Mouse (Mus musculus): ENCODE data around the gene Naa35. TPM values are rescaled to one million over a fixed set of nuclear protein-coding genes. Genes with fewer than 3 reads are reported as not detected.
"Not testable (repeated sequence)": the region's sequence is repeated elsewhere in the genome, so short reads cannot be mapped to it uniquely, and the experiment has no call there.

Gene Naa35
- polyA plus RNA-seq, 1 experiment from 2014 or later, result 79.6 TPM

DNA sequence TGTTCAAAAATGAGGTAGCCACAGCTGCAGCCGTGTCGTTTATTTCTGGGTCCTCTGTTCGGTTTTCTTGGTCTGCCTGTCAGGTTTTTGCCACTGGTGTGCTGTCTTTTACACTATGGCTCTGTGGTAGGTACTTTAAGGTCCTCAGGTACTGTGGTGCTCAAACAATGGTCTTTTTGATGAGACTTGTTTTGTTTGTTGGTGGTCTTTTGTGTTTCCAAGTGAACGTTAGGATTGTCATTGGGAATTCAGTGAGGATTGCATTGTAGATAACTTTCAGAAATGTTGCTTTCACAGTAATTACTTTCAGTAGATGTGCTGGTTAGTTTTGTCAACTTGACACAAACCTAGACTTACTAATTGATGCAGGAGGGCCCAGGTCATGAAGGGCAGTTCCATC is 4.6 kb downstream of the Naa35 start:
- no peak for DNase-seq (ENCODE audit: low spot score)
- Histone ChIP-seq H3K4me1 (replicated peaks; ENCODE audit: control insufficient read depth, insufficient read depth, low read length) (0 out of 2 replicates have a peak, but pooled peaks cover 13% of the 10 kb centered on the region), H3K9ac (ENCODE audit: low read length) (no peak overlapping the region), H3K9me3 (ENCODE audit: control insufficient read depth, low read length) (no peaks in the 10 kb centered on the region), H3K36me3 (ENCODE audit: control insufficient read depth, insufficient read depth, low read length) (peaks cover 68% of the 10 kb centered on the region), H3K4me3 (ENCODE audit: low read depth, low read length) (no peak overlapping the region), H3K27me3 (replicated peaks; ENCODE audit: control insufficient read depth, insufficient read depth, low read length) (no peaks in the 10 kb centered on the region), H3K4me2 (ENCODE audit: low read length) (no peak overlapping the region), H3K27ac (ENCODE audit: low read depth) (no peak overlapping the region)
- ATAC-seq (replicated peaks; ENCODE audit: low FRiP score, low TSS enrichment, low read depth), result no peak
- 85% methylated on average over 4 of the region's 4 CpGs for WGBS

DNA sequence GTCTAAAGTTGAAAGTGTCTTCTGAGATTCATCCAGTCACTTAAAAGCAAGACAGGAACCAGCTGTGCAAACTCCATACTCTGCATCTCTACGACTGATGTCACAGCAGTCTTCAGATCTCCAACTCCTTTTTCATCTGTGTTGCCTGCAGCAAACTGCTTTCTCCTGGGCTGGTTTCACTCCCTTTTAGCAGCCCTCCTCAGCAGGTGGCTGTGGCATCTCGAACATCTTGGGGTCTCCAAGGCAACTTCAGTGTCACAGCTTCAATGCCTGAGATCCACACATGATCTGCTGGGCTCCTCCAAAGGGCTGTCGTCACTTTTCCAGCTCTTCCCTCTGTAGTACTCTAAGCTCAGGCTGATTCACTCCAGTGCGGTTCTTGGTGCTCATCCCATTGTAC is 5.6 kb downstream of the Naa35 start:
- no peak overlapping the region for H3K9ac ChIP-seq (ENCODE audit: low read length)
- ATAC-seq (replicated peaks; ENCODE audit: low FRiP score, low TSS enrichment, low read depth) (no peak), DNase-seq (ENCODE audit: low spot score) (no peak)
- no peaks in the 10 kb centered on the region for H3K27me3 ChIP-seq (replicated peaks; ENCODE audit: control insufficient read depth, insufficient read depth, low read length)
- peaks cover 74% of the 10 kb centered on the region for H3K36me3 ChIP-seq (ENCODE audit: control insufficient read depth, insufficient read depth, low read length)
- 0 out of 2 replicates have a peak, but pooled peaks cover 13% of the 10 kb centered on the region for H3K4me1 ChIP-seq (replicated peaks; ENCODE audit: control insufficient read depth, insufficient read depth, low read length)
- WGBS, result 88% methylated on average over 4 of the region's 4 CpGs
- H3K4me2 ChIP-seq (ENCODE audit: low read length), result no peak overlapping the region
- H3K4me3 ChIP-seq (ENCODE audit: low read depth, low read length), result no peak overlapping the region
- H3K27ac ChIP-seq (ENCODE audit: low read depth), result no peak overlapping the region
- no peaks in the 10 kb centered on the region for H3K9me3 ChIP-seq (ENCODE audit: control insufficient read depth, low read length)

DNA sequence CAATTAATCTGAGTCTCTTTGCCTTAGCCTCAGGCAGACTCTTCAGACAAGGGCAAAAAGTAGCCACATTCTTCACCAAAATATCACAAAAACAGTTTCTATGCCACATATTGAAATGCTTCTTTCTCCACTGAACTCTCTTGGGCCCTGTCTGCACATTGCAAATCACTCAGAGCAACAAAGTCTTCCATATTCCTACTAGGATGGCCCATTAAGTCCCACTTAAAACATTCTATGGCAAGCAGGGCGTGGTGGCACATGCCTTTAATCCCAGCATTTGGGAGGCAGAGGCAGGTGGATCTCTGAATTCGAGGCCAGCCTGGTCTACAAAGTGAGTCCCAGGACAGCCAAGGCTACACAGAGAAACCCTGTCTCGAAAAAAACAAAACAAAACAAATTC is 7.0 kb downstream of the Naa35 start:
- WGBS, result 91% methylated on average over 3 of the region's 3 CpGs
- H3K4me1 ChIP-seq (replicated peaks; ENCODE audit: control insufficient read depth, insufficient read depth, low read length); H3K27ac ChIP-seq (ENCODE audit: low read depth); H3K9ac ChIP-seq (ENCODE audit: low read length); H3K9me3 ChIP-seq (ENCODE audit: control insufficient read depth, low read length); H3K4me2 ChIP-seq (ENCODE audit: low read length); H3K4me3 ChIP-seq (ENCODE audit: low read depth, low read length); DNase-seq (ENCODE audit: low spot score); H3K27me3 ChIP-seq (replicated peaks; ENCODE audit: control insufficient read depth, insufficient read depth, low read length); ATAC-seq (replicated peaks; ENCODE audit: low FRiP score, low TSS enrichment, low read depth): not testable (repeated sequence)
- H3K36me3 ChIP-seq (ENCODE audit: control insufficient read depth, insufficient read depth, low read length), result peaks cover 88% of the 10 kb centered on the region

DNA sequence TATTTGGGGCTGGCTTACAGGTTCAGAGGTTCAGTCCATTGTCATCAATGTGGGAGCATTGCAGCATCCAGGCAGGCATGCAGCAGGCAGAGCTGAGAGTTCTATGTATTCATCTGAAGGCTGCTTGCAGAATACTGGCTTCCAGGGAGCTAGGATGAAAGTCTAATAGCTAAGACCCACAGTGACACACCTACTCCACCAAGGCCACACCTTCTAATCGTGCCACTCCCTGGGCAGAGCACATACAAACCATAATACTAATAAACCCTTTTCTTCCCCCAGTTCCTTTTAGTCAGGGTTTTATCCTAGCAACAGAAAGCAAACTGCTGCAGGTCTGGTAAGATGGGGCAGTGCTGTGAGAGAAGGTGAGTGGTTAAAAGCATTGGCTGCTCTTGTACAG is 7.6 kb downstream of the Naa35 start:
- 0 out of 2 replicates have a peak, but pooled peaks cover 1% of the 10 kb centered on the region for H3K4me1 ChIP-seq (replicated peaks; ENCODE audit: control insufficient read depth, insufficient read depth, low read length)
- H3K36me3 ChIP-seq (ENCODE audit: control insufficient read depth, insufficient read depth, low read length), result peaks cover 85% of the 10 kb centered on the region
- DNase-seq (ENCODE audit: low spot score), result no peak
- no peaks in the 10 kb centered on the region for H3K27me3 ChIP-seq (replicated peaks; ENCODE audit: control insufficient read depth, insufficient read depth, low read length)
- WGBS, result 81% methylated on average over 1 of the region's 1 CpGs
- no peak overlapping the region for H3K9ac ChIP-seq (ENCODE audit: low read length)
- H3K27ac ChIP-seq (ENCODE audit: low read depth), result no peak overlapping the region
- ATAC-seq (replicated peaks; ENCODE audit: low FRiP score, low TSS enrichment, low read depth), result 0 out of 2 replicates have a peak, but pooled peaks have one; percentile 27
- no peak overlapping the region for H3K4me2 ChIP-seq (ENCODE audit: low read length)
- no peak overlapping the region for H3K4me3 ChIP-seq (ENCODE audit: low read depth, low read length)
- no peaks in the 10 kb centered on the region for H3K9me3 ChIP-seq (ENCODE audit: control insufficient read depth, low read length)

DNA sequence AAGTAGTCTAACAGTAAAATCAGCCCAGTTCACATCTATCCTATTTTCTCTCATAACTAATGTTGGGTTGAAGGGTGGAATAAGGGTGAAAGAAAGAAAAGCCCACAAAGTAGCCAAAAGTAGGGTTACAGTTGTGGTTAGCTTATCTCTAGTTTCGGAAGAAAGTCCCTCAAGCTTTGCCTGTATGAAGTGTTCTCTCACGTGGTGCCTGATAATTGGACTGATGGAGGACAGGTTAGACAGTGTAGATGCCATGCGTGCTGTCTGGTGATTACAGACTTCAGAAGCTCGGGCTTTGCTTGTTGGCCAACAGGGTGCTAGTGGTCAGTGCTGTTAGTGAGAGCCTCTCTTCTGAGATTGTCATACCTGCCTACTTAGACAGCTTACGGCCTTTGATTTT is 18.0 kb downstream of the Naa35 start:
- no peak overlapping the region for H3K4me3 ChIP-seq (ENCODE audit: low read depth, low read length)
- H3K36me3 ChIP-seq (ENCODE audit: control insufficient read depth, insufficient read depth, low read length), result peaks cover 90% of the 10 kb centered on the region
- no peak overlapping the region for H3K4me2 ChIP-seq (ENCODE audit: low read length)
- no peak overlapping the region for H3K9ac ChIP-seq (ENCODE audit: low read length)
- H3K4me1 ChIP-seq (replicated peaks; ENCODE audit: control insufficient read depth, insufficient read depth, low read length), result no peaks in the 10 kb centered on the region
- no peak overlapping the region for H3K27ac ChIP-seq (ENCODE audit: low read depth)
- no peaks in the 10 kb centered on the region for H3K9me3 ChIP-seq (ENCODE audit: control insufficient read depth, low read length)
- no peaks in the 10 kb centered on the region for H3K27me3 ChIP-seq (replicated peaks; ENCODE audit: control insufficient read depth, insufficient read depth, low read length)
- ATAC-seq (replicated peaks; ENCODE audit: low FRiP score, low TSS enrichment, low read depth) (no peak), DNase-seq (ENCODE audit: low spot score) (no peak)
- 93% methylated on average over 5 of the region's 5 CpGs for WGBS

DNA sequence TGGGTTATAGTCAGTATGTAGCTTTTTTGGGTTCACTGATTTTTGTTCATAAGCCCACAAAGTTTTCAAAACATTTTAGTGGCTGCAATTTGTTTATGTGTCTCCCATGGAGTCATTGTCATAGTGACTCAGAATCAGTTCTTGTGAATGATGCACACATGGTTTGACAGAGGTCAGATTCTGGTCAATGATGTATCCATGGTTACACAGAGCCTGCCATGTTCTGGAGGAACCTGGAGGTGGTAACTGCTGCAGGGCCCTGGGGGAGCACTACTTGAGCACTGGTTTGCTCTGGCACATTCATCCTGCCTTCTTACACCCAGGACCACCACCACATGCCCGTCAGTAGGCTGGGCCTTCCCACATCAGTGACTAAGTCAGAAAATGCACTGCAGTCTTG is 19.5 kb downstream of the Naa35 start:
- ATAC-seq (replicated peaks; ENCODE audit: low FRiP score, low TSS enrichment, low read depth) (no peak), DNase-seq (ENCODE audit: low spot score) (no peak)
- no peak overlapping the region for H3K27ac ChIP-seq (ENCODE audit: low read depth)
- no peak overlapping the region for H3K9ac ChIP-seq (ENCODE audit: low read length)
- no peaks in the 10 kb centered on the region for H3K4me1 ChIP-seq (replicated peaks; ENCODE audit: control insufficient read depth, insufficient read depth, low read length)
- H3K27me3 ChIP-seq (replicated peaks; ENCODE audit: control insufficient read depth, insufficient read depth, low read length), result no peaks in the 10 kb centered on the region
- H3K36me3 ChIP-seq (ENCODE audit: control insufficient read depth, insufficient read depth, low read length), result peaks cover 91% of the 10 kb centered on the region
- no peak overlapping the region for H3K4me3 ChIP-seq (ENCODE audit: low read depth, low read length)
- no peaks in the 10 kb centered on the region for H3K9me3 ChIP-seq (ENCODE audit: control insufficient read depth, low read length)
- 84% methylated on average over 1 of the region's 1 CpGs for WGBS
- H3K4me2 ChIP-seq (ENCODE audit: low read length), result no peak overlapping the region

DNA sequence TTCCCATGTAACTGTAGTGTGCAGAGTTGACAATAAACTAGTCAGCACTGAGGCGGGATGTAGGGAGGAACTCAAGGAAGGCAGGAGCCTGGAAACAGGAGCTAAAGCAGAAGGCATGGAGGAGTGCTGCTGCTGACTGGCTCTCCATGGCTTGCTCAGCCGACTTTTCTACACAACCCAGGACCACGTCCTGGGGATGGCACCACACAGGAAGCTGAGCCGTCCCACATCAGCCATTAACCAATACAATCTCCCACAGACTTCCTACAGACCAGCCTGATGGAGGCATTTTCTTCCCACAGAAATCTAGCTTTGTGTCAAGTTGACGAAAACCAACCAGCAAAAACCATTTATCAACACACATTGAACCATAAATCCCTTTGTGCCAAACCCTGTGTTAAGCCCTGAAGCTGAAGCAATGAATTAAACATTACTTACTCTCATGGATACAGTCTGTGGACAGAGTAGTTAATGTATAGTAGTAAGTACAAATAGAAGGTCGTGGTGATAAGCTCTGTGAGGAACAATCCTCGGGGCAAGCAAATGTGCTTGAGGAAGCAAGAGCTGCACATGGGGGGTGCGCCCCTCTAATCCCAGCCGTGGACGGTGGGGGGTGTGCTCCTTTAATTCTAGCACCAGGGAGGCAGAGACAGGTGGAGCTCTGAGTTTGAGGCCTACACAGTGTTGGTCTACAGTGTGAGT is 20.3 kb downstream of the Naa35 start:
- no peak for DNase-seq (ENCODE audit: low spot score)
- ATAC-seq (replicated peaks; ENCODE audit: low FRiP score, low TSS enrichment, low read depth), result no peak
- Histone ChIP-seq H3K4me1 (replicated peaks; ENCODE audit: control insufficient read depth, insufficient read depth, low read length) (no peaks in the 10 kb centered on the region), H3K4me2 (ENCODE audit: low read length) (no peak overlapping the region), H3K9me3 (ENCODE audit: control insufficient read depth, low read length) (no peaks in the 10 kb centered on the region), H3K36me3 (ENCODE audit: control insufficient read depth, insufficient read depth, low read length) (peaks cover 91% of the 10 kb centered on the region), H3K27ac (ENCODE audit: low read depth) (no peak overlapping the region), H3K9ac (ENCODE audit: low read length) (no peak overlapping the region), H3K4me3 (ENCODE audit: low read depth, low read length) (no peak overlapping the region), H3K27me3 (replicated peaks; ENCODE audit: control insufficient read depth, insufficient read depth, low read length) (no peaks in the 10 kb centered on the region)
- WGBS, result 61% methylated on average over 10 of the region's 10 CpGs

DNA sequence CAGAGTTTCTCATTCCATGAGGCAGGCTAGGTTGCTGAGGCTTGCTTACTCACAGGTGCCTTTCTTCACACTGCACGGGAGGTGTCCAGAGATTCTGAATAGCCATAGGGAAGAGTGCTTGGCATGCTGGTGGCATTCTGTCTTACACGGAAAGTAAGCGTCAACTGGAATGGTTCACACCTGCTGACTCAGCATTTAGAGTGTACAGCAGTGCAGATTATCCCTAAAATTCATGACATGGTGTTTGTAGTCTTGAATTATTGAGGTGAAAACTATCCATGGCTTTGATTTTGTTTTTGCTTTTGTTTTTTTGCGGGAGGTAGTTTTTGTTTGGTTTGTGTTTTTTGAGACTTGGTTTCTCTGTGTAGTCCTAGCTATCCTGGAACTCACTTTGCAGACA is 24.8 kb downstream of the Naa35 start:
- no peaks in the 10 kb centered on the region for H3K9me3 ChIP-seq (ENCODE audit: control insufficient read depth, low read length)
- no peaks in the 10 kb centered on the region for H3K27me3 ChIP-seq (replicated peaks; ENCODE audit: control insufficient read depth, insufficient read depth, low read length)
- H3K9ac ChIP-seq (ENCODE audit: low read length), result no peak overlapping the region
- no peaks in the 10 kb centered on the region for H3K4me1 ChIP-seq (replicated peaks; ENCODE audit: control insufficient read depth, insufficient read depth, low read length)
- H3K4me3 ChIP-seq (ENCODE audit: low read depth, low read length), result no peak overlapping the region
- H3K4me2 ChIP-seq (ENCODE audit: low read length), result no peak overlapping the region
- no peak overlapping the region for H3K27ac ChIP-seq (ENCODE audit: low read depth)
- DNase-seq (ENCODE audit: low spot score) (no peak), ATAC-seq (replicated peaks; ENCODE audit: low FRiP score, low TSS enrichment, low read depth) (no peak)
- WGBS, result 91% methylated on average over 4 of the region's 4 CpGs
- peaks cover 93% of the 10 kb centered on the region for H3K36me3 ChIP-seq (ENCODE audit: control insufficient read depth, insufficient read depth, low read length)

DNA sequence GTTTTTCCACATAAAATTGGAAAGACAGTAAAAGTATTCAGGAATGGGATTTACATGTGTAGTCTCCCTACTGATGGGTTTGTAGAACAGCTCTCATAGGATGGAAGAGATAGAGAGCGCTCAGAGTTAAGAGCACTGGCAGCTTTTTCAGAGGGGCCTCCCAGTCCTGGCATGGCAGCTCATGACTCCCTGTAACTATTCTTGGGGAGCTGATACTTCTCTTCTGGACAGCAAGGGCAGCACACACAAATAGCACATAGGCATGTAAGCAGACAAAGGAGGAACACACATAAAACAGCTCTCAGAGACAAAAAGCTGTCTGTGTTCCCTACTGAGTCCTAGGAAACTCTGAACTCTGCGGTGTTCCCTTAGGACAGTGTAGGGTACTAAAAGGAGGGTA is 25.4 kb downstream of the Naa35 start:
- no peak for ATAC-seq (replicated peaks; ENCODE audit: low FRiP score, low TSS enrichment, low read depth)
- Histone ChIP-seq H3K4me2 (ENCODE audit: low read length) (no peak overlapping the region), H3K27me3 (replicated peaks; ENCODE audit: control insufficient read depth, insufficient read depth, low read length) (no peaks in the 10 kb centered on the region), H3K27ac (ENCODE audit: low read depth) (no peak overlapping the region), H3K9me3 (ENCODE audit: control insufficient read depth, low read length) (no peaks in the 10 kb centered on the region), H3K9ac (ENCODE audit: low read length) (no peak overlapping the region), H3K4me3 (ENCODE audit: low read depth, low read length) (no peak overlapping the region), H3K36me3 (ENCODE audit: control insufficient read depth, insufficient read depth, low read length) (peaks cover 96% of the 10 kb centered on the region), H3K4me1 (replicated peaks; ENCODE audit: control insufficient read depth, insufficient read depth, low read length) (no peaks in the 10 kb centered on the region)
- 95% methylated on average over 2 of the region's 2 CpGs for WGBS
- no peak for DNase-seq (ENCODE audit: low spot score)
